Mouse (Mus musculus) adrenal gland, postnatal 36 days (tissue): ENCODE results near the gene Dtwd1. TPM values are rescaled to one million over a fixed set of nuclear protein-coding genes. Genes with fewer than 3 reads are reported as not detected.
"Not testable (repeated sequence)": the region's sequence is repeated elsewhere in the genome, so short reads cannot be mapped to it uniquely, and the experiment has no call there.

Source experiments
- DNase-seq, 2 experiments: peaks; one replicate each; pipeline ENCODE4 v3.0.0; 2021; ENCODE audit warnings: mixed read lengths in 1 of 2
- long read RNA-seq, 2 experiments: library from polyadenylated mRNA; stranded (forward); transcript quantifications; one replicate each; pipeline ENCODE4 v2.0.0; 2021; ENCODE audit warnings: borderline sequencing depth in 2 of 2
- total RNA-seq, 2 experiments: library from RNA; stranded (reverse); gene quantifications; 2 replicates each; pipeline ENCODE4 v1.2.3; 2021

Gene Dtwd1
- total RNA-seq: 10 to 100 TPM; 10.2 to 12.8 TPM
- long read RNA-seq, experiment 1, transcript Dtwd1-202 (5 exons, 1,342 nt): major isoform, 12 of 16 reads
- long read RNA-seq, experiment 1, partial matches to known transcripts: 1 of 16 reads
- long read RNA-seq, experiment 1, other reads (novel, unspliced or antisense): 3 of 16 reads
- long read RNA-seq, experiment 2, partial matches to known transcripts: 1 of 8 reads
- long read RNA-seq, experiment 2, other reads (novel, unspliced or antisense): 3 of 8 reads

DNA sequence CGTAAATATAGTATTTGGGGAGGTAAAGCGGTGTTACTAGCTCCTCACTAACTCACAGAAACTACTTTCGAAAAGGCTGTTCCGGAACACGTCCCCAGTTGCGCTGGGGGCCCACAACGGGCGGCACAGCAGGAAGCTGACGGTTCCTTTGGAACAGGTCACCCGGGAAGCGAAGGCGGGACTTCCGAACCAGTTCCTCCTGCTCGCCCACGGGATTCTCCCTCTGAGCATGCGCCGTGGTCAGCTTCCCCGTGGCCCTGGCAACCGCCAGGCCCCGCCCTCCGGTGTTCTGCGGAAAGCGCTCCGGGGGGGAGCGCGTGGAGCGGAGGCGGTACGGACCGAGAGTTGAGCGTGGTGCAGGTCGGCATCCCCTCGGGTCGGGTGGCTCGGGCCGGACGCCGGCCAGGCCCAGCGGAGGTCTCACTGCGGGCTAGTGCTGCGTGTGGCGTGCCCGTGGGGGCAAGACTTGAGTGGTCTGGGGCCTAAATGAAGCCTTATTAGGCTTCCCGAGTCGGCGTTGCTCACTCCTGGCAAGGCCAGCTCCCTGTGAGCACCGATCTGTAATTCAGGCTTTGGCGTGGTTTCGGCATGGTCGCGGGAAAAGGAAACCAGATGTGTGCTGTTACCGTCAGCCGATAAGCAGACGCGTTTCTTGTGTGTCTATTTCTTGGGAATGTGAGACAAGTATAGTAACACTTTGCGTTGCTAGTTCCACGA is at the start of gene Dtwd1, which contains the start of gene Fam227b:
Dtwd1 (plus strand) TSS at position 287 of the 717 bp plus-strand sequence.
Fam227b (minus strand) TSS at position 150 of the 717 bp plus-strand sequence.
- DNase-seq: peak; percentile 98 to 99

DNA sequence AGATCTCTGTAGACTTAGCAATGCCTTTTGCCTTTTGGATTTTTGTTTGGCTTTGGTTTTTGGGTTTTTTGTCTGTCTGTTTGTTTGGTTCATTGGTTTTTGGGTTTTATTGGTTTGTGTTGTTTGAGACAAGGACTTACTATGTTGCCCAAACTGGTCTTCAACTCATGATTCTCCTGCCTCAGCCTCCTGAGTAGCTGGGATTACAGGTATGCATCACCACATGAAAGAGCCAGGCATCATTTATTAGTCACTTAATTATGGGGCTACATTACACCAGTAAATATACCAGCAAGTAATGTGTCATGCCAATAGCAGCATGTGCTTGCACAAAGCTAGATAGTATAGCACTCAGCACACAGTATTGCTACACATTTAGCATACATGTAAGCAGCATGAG is 4.2 kb upstream of the Dtwd1 start:
- DNase-seq: no peak

DNA sequence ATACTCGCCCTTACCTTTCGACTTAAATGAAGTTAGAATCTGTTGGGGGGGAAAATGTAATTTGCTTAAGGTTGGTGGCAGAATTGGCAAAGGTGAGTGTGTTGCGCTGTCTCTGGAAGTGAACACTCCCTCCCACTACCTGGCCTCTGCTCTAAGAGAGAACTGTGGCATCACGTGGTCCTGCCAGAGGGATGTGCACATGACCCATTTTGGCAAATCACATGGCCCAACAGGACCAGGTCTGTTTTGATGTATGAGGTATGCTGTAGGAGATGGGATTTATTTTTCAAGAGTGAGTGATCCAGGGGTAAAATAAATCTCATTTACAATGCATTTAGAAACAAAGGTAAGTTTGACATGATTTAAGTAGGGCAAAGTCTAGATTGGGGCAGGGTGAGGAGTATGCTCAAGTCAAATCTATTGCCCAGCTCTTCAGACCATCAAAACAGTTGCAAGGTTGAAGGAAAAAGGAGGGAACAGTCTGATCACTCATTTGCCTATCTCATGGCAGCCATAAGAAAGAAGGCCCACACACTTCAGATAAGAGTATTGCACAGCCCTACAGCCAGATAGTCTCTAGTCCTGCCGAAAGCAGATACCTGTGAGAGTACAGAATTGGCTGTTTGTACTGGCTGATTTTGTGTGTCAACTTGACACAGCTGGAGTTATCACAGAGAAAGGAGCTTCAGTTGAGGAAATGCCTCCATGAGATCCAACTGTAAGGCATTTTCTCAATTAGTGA is 13.5 kb downstream of the Dtwd1 start:
- DNase-seq: no peak

DNA sequence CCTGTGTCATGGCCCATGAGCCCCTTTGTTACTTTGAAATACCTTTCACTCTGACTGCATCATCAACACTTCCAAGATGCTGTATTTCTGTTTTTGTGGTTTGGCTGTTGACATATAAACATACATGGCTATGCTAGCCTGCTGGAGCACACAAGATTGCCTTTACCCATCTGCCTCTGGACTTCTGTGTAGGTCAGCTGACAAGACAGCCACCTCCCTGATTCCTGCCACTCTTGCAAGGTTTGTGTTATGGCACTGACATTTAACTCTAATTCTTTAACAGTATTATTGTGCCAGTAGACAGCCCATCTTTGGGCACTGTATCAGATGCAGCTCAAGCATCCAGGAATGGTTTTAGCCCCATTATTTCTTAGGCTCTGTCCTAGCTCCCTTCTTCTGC is 14.4 kb downstream of the Dtwd1 start:
- no peak for DNase-seq

DNA sequence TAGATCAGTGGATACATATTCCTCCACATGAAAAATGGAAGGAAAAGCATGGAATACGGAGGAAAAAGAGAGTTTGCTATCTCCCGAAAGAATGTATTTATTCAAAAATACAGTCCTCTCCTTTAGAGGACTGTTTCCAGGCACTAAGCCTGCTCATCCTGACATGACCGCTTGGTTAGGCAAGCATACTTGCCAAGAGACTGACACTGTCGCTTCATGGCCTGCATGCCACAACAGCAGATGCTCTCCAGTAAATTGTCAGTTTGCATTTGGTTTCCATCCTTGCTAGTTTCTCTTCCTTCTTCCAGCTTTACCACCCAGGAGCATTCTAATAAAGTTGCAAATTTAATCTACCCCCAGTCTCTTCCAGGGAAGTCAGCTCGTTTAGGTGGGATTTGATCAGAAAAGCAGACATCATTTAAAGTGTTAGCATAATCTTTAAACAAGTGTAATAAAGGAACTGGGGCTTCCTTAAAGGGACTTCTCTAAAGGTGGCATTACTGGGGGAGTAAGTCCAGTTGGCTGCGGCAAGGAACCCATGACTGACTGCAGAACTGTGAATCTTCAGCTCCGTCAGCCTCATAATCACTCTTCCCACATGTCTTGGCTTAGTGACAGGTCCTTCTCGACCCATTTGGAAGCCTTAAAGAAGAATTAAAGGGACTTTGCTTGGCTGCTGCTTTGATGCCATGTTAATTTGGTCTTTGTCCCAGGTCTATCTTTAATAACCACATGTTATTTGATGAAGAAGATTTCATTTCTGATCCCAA is 15.1 kb downstream of the Dtwd1 start:
- DNase-seq: no peak

DNA sequence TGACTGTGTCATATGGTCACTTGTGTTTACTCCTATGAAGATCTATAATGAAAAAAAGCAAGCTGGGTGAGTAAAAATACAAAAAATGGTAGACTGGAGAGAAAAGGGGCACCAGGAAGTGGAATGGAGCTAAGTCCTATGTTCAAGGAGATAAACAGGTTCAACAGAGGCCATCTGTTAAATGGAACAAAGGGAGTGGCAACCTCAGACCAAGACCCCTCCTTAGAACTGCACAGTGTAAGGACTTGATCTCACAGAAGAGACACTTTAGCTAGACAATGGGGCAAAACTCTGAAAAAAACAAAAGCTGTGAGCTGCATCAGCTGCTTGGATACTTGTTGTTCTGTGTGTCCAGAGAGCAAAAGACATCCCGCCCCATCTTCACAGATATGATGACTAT is 19.5 kb downstream of the Dtwd1 start:
- DNase-seq: no peak

DNA sequence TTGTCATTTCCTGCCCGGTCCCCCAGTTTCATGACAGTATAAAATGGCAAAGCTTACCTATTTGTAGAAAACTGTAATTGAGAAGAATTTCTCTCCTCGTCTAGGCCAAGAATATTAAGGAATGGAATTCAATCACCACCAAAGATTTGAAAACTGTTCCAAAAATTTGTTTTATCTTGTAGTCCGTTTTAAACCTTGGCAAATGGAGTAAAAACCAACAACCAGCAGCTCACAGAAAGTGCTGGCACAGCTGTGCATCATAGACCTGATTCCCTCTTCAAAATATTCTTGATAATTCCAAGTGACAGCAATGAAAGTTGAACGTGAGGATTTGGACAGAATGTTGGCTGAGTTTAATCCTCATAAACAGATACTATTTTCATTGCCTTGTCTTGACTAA is 39.4 kb downstream of the Dtwd1 start:
- no peak for DNase-seq

DNA sequence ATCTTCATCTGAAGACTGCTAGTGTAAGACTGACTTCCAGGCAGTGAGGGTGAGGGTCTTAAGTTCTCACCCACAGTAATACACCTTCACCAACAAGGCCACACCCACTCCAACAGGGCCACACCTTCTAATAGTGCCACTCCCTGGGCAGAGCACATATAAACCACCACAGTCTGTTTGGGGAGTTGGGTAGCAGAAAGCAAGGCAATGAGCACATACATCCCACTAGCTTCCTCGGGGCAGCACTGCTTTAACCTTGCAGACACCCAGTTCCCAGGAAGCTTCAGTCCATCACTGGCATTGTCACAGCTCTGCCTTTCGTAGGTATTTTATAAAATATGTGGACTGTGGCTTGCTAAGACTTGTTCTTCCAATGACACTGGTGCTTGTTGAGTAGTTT is 40.2 kb downstream of the Dtwd1 start:
- no peak for DNase-seq

DNA sequence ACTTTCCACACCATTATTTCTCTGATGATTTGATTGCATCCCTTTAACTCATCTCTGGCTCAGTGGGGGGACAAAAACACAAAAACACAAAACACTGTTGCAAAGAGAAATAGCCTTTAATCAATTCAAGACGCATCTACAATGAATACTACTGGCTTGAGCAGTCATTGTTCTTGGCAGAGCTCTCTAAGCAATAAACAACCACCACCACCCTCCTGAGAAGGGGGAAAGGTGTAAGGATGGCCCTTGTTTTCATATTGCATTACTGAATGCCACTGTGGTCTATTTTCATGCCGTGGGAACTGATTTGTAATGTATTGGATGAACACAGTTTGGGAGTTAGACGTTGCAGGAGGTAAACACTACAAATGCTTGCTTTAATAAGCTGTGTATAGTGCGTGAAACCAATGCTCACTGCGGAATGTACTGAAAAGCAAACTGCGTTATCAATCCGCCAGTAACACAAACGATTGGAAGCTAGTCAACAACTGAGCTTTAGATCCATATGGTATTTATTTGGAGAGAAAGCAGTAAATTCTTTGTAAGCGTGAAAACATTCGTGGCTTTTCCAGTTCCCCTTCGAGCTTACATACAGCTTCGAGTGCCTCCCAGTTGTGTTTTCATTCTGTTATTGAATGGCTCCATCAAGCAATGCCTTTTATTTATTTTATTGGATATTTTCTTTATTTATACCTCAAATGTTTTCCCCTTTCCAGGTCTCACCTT is 43.9 kb downstream of the Dtwd1 start:
- DNase-seq: no peak

DNA sequence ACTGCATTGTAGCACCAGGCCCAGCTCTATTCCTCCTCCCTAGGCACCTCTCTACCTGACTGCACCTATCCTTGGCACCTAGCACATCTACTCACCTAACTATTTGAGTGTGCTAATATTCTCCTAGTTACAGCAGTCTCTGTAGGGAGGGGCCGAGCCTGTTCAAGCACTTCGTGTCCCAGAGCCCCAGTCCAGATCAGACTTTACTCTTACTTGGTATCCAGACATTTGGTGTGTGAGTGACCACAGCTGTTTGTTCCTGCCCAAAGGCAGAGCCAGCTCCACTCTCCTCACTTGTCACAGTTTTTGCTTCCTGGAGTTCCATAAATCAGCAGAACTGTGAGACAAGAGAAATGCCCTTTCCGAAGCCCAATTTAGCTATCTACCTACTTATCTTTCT is 47.0 kb downstream of the Dtwd1 start:
- DNase-seq: no peak

DNA sequence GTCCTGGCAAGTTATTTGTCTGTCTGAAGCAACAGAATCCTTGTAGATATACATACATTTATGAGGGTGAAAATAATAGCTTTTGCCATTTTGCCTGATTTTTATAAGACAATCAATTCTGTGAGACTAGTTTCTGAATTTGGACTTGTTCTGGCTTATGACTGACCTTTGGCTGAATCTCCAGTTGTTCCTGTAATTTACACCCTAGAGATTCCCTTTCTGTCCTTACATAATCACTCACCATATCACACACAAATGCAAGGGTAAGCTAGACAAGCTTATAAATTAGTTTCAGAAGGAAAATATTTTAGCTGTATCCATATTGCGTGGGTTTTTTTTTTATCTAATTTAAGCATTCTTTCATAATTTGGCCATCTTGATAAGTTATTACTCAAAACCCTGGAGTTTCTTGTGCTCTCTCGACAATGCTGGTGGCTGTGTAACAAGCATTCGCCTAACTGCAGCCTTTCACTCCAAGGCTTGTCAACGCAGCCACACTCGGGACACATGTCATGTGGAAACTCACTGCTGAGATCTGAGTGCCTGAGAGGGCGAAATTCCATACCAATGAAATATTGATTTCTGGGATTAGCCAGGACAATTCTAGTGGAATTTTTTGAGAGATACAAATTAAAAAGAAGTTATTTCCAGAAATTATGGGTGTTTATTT is 59.2 kb downstream of the Dtwd1 start:
- DNase-seq: peak in 1 of 2 experiments; percentile 2

DNA sequence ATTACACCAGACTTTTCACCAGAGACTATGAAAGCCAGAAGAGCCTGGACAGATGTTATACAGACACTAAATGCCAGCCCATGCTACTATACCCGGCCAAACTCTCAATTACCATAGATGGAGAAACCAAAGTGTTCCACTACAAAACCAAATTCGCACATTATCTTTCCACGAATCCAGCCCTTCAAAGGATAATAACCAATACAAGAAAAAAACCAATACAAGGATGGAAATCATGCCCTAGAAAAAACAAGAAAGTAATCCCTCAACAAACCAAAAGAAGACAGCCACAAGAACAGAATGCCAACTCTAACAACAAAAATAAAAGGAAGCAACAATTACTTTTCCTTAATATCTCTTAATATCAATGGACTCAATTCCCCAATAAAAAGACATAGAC is 62.9 kb downstream of the Dtwd1 start, which contains the start of gene Gm17555:
Gm17555 (plus strand) TSS at position 301 of the 400 bp plus-strand sequence.
- not testable (repeated sequence) for DNase-seq

Other genes with a start within 250 kb of the Dtwd1 start
- 1 to 10 TPM in 1 of 2 experiments, under 1 TPM in 1; 0.72 to 1.1 TPM for gene Fgf7, start 117.5 kb upstream of the Dtwd1 start, total RNA-seq
- gene Fam227b, start 137 bp upstream of the Dtwd1 start, total RNA-seq: under 1 TPM in 1 of 2 experiments, not detected in 1; 0.23 TPM
- not detected for gene Gm17555, start 63.0 kb downstream of the Dtwd1 start, total RNA-seq